Mouse (Mus musculus) E14TG2a.4 (cell line): Measurements from ENCODE around the gene Il6.

Source experiments
- CTCF ChIP-seq: conservative IDR thresholded peaks from 2 replicates; pipeline ENCODE4 v1.5.1; 2014; ENCODE audit warnings: low read length
- NANOG ChIP-seq: IDR thresholded peaks from 2 replicates; pipeline ENCODE4 v1.6.1; 2014; ENCODE audit warnings: borderline replicate concordance, low read length, mixed read lengths
- POU5F1 ChIP-seq: IDR thresholded peaks from 2 replicates; pipeline ENCODE4 v1.6.1; 2014; ENCODE audit warnings: low read length, borderline replicate concordance

- no peak for TF ChIP-seq CTCF
- TF ChIP-seq NANOG = no peak
- no peak for TF ChIP-seq POU5F1
Observed at GRCm38 (mm10) chr5:29993583-29993982, 19.3 kb upstream of the Il6 start.
